In the genomic region with DNA sequence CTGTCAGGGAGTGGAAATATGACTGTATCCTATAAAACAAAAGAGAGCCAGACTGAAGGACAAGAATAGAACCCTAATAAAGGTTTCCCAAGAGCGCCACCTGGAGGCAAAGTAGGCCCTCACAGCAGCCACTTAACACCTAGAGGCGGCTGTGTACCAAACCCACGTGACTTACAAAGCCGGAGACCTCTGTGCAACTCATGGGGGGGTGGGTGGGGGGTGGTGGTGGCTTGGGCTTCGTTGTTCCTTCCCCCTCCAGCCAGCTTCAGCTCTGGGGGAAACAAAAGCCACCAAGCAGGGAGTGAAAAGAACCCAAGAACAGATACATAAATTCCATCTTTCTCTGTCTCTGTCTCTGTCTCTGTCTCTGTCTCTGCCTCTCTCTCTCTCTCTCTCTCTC, we compare ENCODE assay signal across 8 mouse cellular contexts. TPM values are rescaled to one million over a fixed set of nuclear protein-coding genes. Genes with fewer than 3 reads are reported as not detected.
A peak's percentile ranks its signal among the peaks of the same experiment; 100 is the strongest.
DNase-seq lines count a peak whose midpoint lies in the region; ATAC-seq and TF ChIP-seq lines count a peak whose summit lies in the region.

No protein-coding gene starts in this region.

- no peak for TF ChIP-seq POLR2A in limb, embryonic 14.5 days (IDR thresholded peaks at IDR 0.05; ENCODE audit: borderline replicate concordance, extremely low read depth, insufficient read depth, insufficient read length)
- TF ChIP-seq POLR2A in thymus, adult 2 months (IDR thresholded peaks at IDR 0.05; ENCODE audit: control insufficient read depth, extremely low read depth, insufficient read depth, low read length, poor library complexity), result no peak

- WGBS in intestine, embryonic 14.5 days, result 4% methylated on average over 5 of the region's 5 CpGs
- 3% methylated on average over 5 of the region's 5 CpGs for WGBS in limb, embryonic 14.5 days
- WGBS in thymus, adult 2 months, result 0% methylated on average over 5 of the region's 5 CpGs

- H3K4me3 ChIP-seq in gastrocnemius, adult 2 months, result peak overlapping the region; percentile 69
- H3K4me3 ChIP-seq in intestine, embryonic 14.5 days (ENCODE audit: low read depth, low read length), result no peak overlapping the region
- no peak overlapping the region for H3K4me3 ChIP-seq in limb, embryonic 14.5 days (replicated peaks; ENCODE audit: low read length)
- H3K4me3 ChIP-seq in thymus, adult 2 months (ENCODE audit: control insufficient read depth, insufficient read depth, low read length), result no peak overlapping the region

- no peaks in the 10 kb centered on the region for H3K27me3 ChIP-seq in intestine, embryonic 14.5 days (replicated peaks; ENCODE audit: control insufficient read depth, insufficient read depth, low read length)
- H3K27me3 ChIP-seq in limb, embryonic 14.5 days (ENCODE audit: control insufficient read depth, insufficient read depth, low read length), result no peaks in the 10 kb centered on the region
- H3K27me3 ChIP-seq in thymus, adult 2 months (ENCODE audit: control insufficient read depth, insufficient read depth, low read length), result no peaks in the 10 kb centered on the region

- H3K4me2 ChIP-seq in intestine, embryonic 14.5 days (ENCODE audit: low read length), result no peak overlapping the region
- H3K4me2 ChIP-seq in limb, embryonic 14.5 days (replicated peaks; ENCODE audit: low read depth, low read length, severe bottlenecking), result no peak overlapping the region

- H3K36me3 ChIP-seq in intestine, embryonic 14.5 days (ENCODE audit: control insufficient read depth, insufficient read depth, low read length), result no peaks in the 10 kb centered on the region
- H3K36me3 ChIP-seq in limb, embryonic 14.5 days (ENCODE audit: control insufficient read depth, insufficient read depth, low read length), result no peaks in the 10 kb centered on the region
- no peaks in the 10 kb centered on the region for H3K36me3 ChIP-seq in thymus, adult 2 months (ENCODE audit: control insufficient read depth, insufficient read depth, low read length)

- no peak overlapping the region for H3K9ac ChIP-seq in intestine, embryonic 14.5 days (ENCODE audit: low read length)
- H3K9ac ChIP-seq in limb, embryonic 14.5 days (ENCODE audit: low read depth, low read length, severe bottlenecking), result no peak overlapping the region

- ATAC-seq in intestine, embryonic 14.5 days (replicated peaks; ENCODE audit: low FRiP score, low TSS enrichment, low read depth), result 0 out of 2 replicates have a peak, but pooled peaks have one; percentile 44
- ATAC-seq in limb, embryonic 14.5 days (ENCODE audit: low FRiP score, low read depth), result no peak

- H3K4me1 ChIP-seq in intestine, embryonic 14.5 days (replicated peaks; ENCODE audit: control insufficient read depth, insufficient read depth, low read length), result no peaks in the 10 kb centered on the region
- no peaks in the 10 kb centered on the region for H3K4me1 ChIP-seq in limb, embryonic 14.5 days (ENCODE audit: control insufficient read depth, insufficient read depth, low read length)
- H3K4me1 ChIP-seq in thymus, adult 2 months (replicated peaks; ENCODE audit: control insufficient read depth, insufficient read depth, low read length), result no peaks in the 10 kb centered on the region; the same call in 1 of the 2 replicates

- peak; percentile 78 for TF ChIP-seq CTCF in gastrocnemius, adult 2 months (IDR thresholded peaks at IDR 0.05)
- TF ChIP-seq CTCF in thymus, adult 2 months (IDR thresholded peaks at IDR 0.05; ENCODE audit: borderline replicate concordance, control insufficient read depth, extremely low read depth, insufficient read depth, low read length, poor library complexity), result no peak

- intact Hi-C loops in gastrocnemius, adult 2 months (cut with DNase I), result loop anchor here (1.0 kb wide), 3 partner anchors 59 to 85 kb away; no protein-coding TSS in a partner anchor

- H3K9me3 ChIP-seq in intestine, embryonic 14.5 days (ENCODE audit: control insufficient read depth, low read length), result 0 out of 2 replicates have a peak, but pooled peaks cover 2% of the 10 kb centered on the region
- no peaks in the 10 kb centered on the region for H3K9me3 ChIP-seq in limb, embryonic 14.5 days (ENCODE audit: control insufficient read depth, low read length)

- peak overlapping the region; percentile 86; the same call in 1 of the 2 replicates for H3K27ac ChIP-seq in gastrocnemius, adult 2 months
- H3K27ac ChIP-seq in intestine, embryonic 14.5 days (ENCODE audit: low read depth), result no peak overlapping the region
- H3K27ac ChIP-seq in limb, embryonic 14.5 days (replicated peaks; ENCODE audit: low read depth, low read length), result no peak overlapping the region
- no peak overlapping the region for H3K27ac ChIP-seq in thymus, adult 2 months (ENCODE audit: control insufficient read depth, insufficient read depth, low read length)

- peak; percentile 58 for DNase-seq in ovary, adult 18-20 months (ENCODE audit: low spot score)
- DNase-seq in ovary, postnatal 10 days (ENCODE audit: low spot score), result no peak
- peak; percentile 61 for DNase-seq in cerebellum, adult 8-10 months
- DNase-seq in gastrocnemius, adult 2 months, result peak; percentile 89
- DNase-seq in intestine, embryonic 14.5 days (ENCODE audit: low spot score), result peak; percentile 76
- DNase-seq in limb, embryonic 14.5 days (ENCODE audit: low spot score), result peak; percentile 87
- DNase-seq in naive thymus-derived CD4-positive, alpha-beta T cell, adult 2 months (ENCODE audit: low read depth), result peak; percentile 79
- peak; percentile 78 for DNase-seq in thymus, adult 2 months

RNA-seq across cellular contexts. Expression of a gene that starts 6.6 kb away (rescaled TPM):
- 1 to 10 TPM in 1 of 2 experiments, under 1 TPM in 1; 0.67 to 5.5 TPM for total RNA-seq in gastrocnemius, adult 2 months (2021)
- 6.7 and 7.0 TPM in 2 replicates for polyA plus RNA-seq in intestine, embryonic 14.5 days (2014; fragmentation: Nextera tagmentation; extraction: Ambion mirVana)
- 4.6 and 4.9 TPM in 2 replicates for polyA plus RNA-seq in limb, embryonic 14.5 days (2012; rRNA removed)
- polyA plus RNA-seq in limb, embryonic 14.5 days (2014; fragmentation: Nextera tagmentation; extraction: Ambion mirVana), result 4.8 and 5.9 TPM in 2 replicates
- 4.0 and 4.3 TPM in 2 replicates for polyA plus RNA-seq in thymus, adult 2 months (2012; rRNA removed)

RNA-seq across cellular contexts. Expression of a gene that starts 12.5 kb away (rescaled TPM):
- total RNA-seq in gastrocnemius, adult 2 months (2021), result 10 to 100 TPM; 60.2 to 60.9 TPM
- 173 and 184 TPM in 2 replicates for polyA plus RNA-seq in intestine, embryonic 14.5 days (2014; fragmentation: Nextera tagmentation; extraction: Ambion mirVana)
- polyA plus RNA-seq in limb, embryonic 14.5 days (2012; rRNA removed), result 103 and 110 TPM in 2 replicates
- 123 and 127 TPM in 2 replicates for polyA plus RNA-seq in limb, embryonic 14.5 days (2014; fragmentation: Nextera tagmentation; extraction: Ambion mirVana)
- polyA plus RNA-seq in thymus, adult 2 months (2012; rRNA removed), result 57.1 and 67.8 TPM in 2 replicates

RNA-seq across cellular contexts. Expression of a gene that starts 17.2 kb away (rescaled TPM):
- total RNA-seq in gastrocnemius, adult 2 months (2021), result 100 to 1,000 TPM; 238 to 342 TPM
- polyA plus RNA-seq in intestine, embryonic 14.5 days (2014; fragmentation: Nextera tagmentation; extraction: Ambion mirVana), result 26.2 and 34.5 TPM in 2 replicates
- 23.9 and 24.2 TPM in 2 replicates for polyA plus RNA-seq in limb, embryonic 14.5 days (2012; rRNA removed)
- polyA plus RNA-seq in limb, embryonic 14.5 days (2014; fragmentation: Nextera tagmentation; extraction: Ambion mirVana), result 31.9 and 33.2 TPM in 2 replicates
- 1.7 and 2.7 TPM in 2 replicates for polyA plus RNA-seq in thymus, adult 2 months (2012; rRNA removed)
